14 mouse cellular contexts compared by ENCODE assay signal in genomic region chr6:71877965-71878760, GRCm38 (mm10). TPM values are rescaled to one million over a fixed set of nuclear protein-coding genes. Genes with fewer than 3 reads are reported as not detected.
DNase-seq lines count a peak whose midpoint lies in the region; TF ChIP-seq lines count a peak whose summit lies in the region.
"Had no signal": no experiment of that assay in that cellular context is flagged by ENCODE, and none has a peak within 500 bp of the region (broad histone marks: within the 10 kb centered on the region; RNA-seq: fewer than 3 reads in every experiment).

No protein-coding gene starts in this region.

- H3K9me3 ChIP-seq in E14TG2a.4 (ENCODE audit: low read length): no peaks in the 10 kb centered on the region
- H3K9me3 ChIP-seq in megakaryocyte, embryonic 14.5 days: no peaks in the 10 kb centered on the region
- H3K9me3 ChIP-seq: forebrain, embryonic 12.5 days; heart, embryonic 10.5 days; neural tube, embryonic 13.5 days had no signal

- DNase-seq in layer of hippocampus, adult 2 months (ENCODE audit: low spot score in 2 of 2): no peak
- DNase-seq in layer of hippocampus, adult 9-10 months (ENCODE audit: low spot score): no peak
- DNase-seq in ZHBTc4 (ENCODE audit: low read depth, low spot score): peak; percentile 59
- DNase-seq in left cerebral cortex, postnatal 4 days: no peak
- no peak for DNase-seq in spleen, postnatal 14 days (ENCODE audit: low spot score in 2 of 2)
- DNase-seq in frontal cortex, postnatal 25 days (ENCODE audit: low spot score in 2 of 2): no peak
- DNase-seq: thymus, adult 2 months had no signal

- H3K4me3 ChIP-seq in layer of hippocampus, adult 2 months: no peak overlapping the region
- H3K4me3 ChIP-seq in E14TG2a.4 (replicated peaks; ENCODE audit: low read length): no peak overlapping the region
- peak overlapping the region; percentile 13 for H3K4me3 ChIP-seq in megakaryocyte, embryonic 14.5 days (replicated peaks)
- H3K4me3 ChIP-seq: forebrain, embryonic 12.5 days; heart, embryonic 10.5 days; neural tube, embryonic 13.5 days had no signal

- no peak overlapping the region for H3K27ac ChIP-seq in layer of hippocampus, adult 2 months
- H3K27ac ChIP-seq: forebrain, embryonic 12.5 days; heart, embryonic 10.5 days; hindbrain, embryonic 14.5 days; macrophage; neural tube, embryonic 13.5 days had no signal

- peaks cover 94% of the 10 kb centered on the region for H3K36me3 ChIP-seq in E14TG2a.4 (ENCODE audit: insufficient read depth, low read length)
- peaks cover 92% of the 10 kb centered on the region for H3K36me3 ChIP-seq in megakaryocyte, embryonic 14.5 days (replicated peaks; ENCODE audit: low read length)

- H3K4me1 ChIP-seq in E14TG2a.4 (replicated peaks; ENCODE audit: low read depth, low read length): peaks cover 24% of the 10 kb centered on the region
- peaks cover 11% of the 10 kb centered on the region for H3K4me1 ChIP-seq in megakaryocyte, embryonic 14.5 days
- H3K4me1 ChIP-seq: forebrain, embryonic 12.5 days; heart, embryonic 10.5 days; neural tube, embryonic 13.5 days had no signal

- 0 out of 2 replicates have a peak, but pooled peaks have one; percentile 8 for TF ChIP-seq CTCF in layer of hippocampus, adult 2 months (conservative IDR thresholded peaks at IDR 0.05)
- TF ChIP-seq CTCF in E14TG2a.4 (conservative IDR thresholded peaks at IDR 0.05; ENCODE audit: low read length): peak; percentile 9; the same call in 1 of the 2 replicates

- intact Hi-C loops in left cerebral cortex, postnatal 4 days (cut with DNase I): loop anchor here (10.0 kb wide), 1 partner anchor 273 kb away; no protein-coding TSS in a partner anchor

- H3K27me3 ChIP-seq in E14TG2a.4 (ENCODE audit: insufficient read depth, low read length): no peaks in the 10 kb centered on the region
- H3K27me3 ChIP-seq in megakaryocyte, embryonic 14.5 days (replicated peaks): no peaks in the 10 kb centered on the region
- H3K27me3 ChIP-seq: forebrain, embryonic 12.5 days; neural tube, embryonic 13.5 days had no signal

RNA-seq across cellular contexts. Expression of gene Ptcd3, which starts 30.4 kb away (rescaled TPM):
- total RNA-seq in layer of hippocampus, adult 2 months (2021): 10 to 100 TPM; 71.0 to 74.8 TPM
- 1.5 and 2.1 TPM in 2 replicates for polyA plus RNA-seq in megakaryocyte, embryonic 14.5 days (2012; ENCODE audit: insufficient read depth, low replicate concordance)
- total RNA-seq in left cerebral cortex, postnatal 4 days (2021): 10 to 100 TPM; 77.3 to 80.5 TPM

RNA-seq across cellular contexts. Expression of gene Polr1a, which starts 30.7 kb away (rescaled TPM):
- 10 to 100 TPM; 33.7 to 35.4 TPM for total RNA-seq in layer of hippocampus, adult 2 months (2021)
- polyA plus RNA-seq in megakaryocyte, embryonic 14.5 days (2012; ENCODE audit: insufficient read depth, low replicate concordance): 3.2 and 4.9 TPM in 2 replicates
- total RNA-seq in left cerebral cortex, postnatal 4 days (2021): 10 to 100 TPM; 36.7 to 40.3 TPM

RNA-seq across cellular contexts. Expression of gene Immt, which starts 47.0 kb away (rescaled TPM):
- 100 to 1,000 TPM; 131 to 137 TPM for total RNA-seq in layer of hippocampus, adult 2 months (2021)
- 14.5 and 15.8 TPM in 2 replicates for polyA plus RNA-seq in megakaryocyte, embryonic 14.5 days (2012; ENCODE audit: insufficient read depth, low replicate concordance)
- 100 to 1,000 TPM; 133 to 134 TPM for total RNA-seq in left cerebral cortex, postnatal 4 days (2021)

RNA-seq across cellular contexts. Expression of gene Mrpl35, which starts 51.4 kb away (rescaled TPM):
- total RNA-seq in layer of hippocampus, adult 2 months (2021): 10 to 100 TPM; 31.2 to 31.8 TPM
- polyA plus RNA-seq in megakaryocyte, embryonic 14.5 days (2012; ENCODE audit: insufficient read depth, low replicate concordance): 1.00 TPM in 1 of 2 replicates, not detected in the other
- total RNA-seq in left cerebral cortex, postnatal 4 days (2021): 10 to 100 TPM; 28.3 to 29.0 TPM
